Mouse (Mus musculus): ENCODE measurements at regions not wholly inside any gene's neighbourhood (a gene's known extent, or its start where the extent isn't known, plus 50 kb on each side); places are given as distances from the start of the nearest gene placed in this dataset.

GRCm38 (mm10) chr12:94795913-94796615 lies 896.0 kb upstream of the Flrt2 start:
- DNase-seq: no peak

- no peak for DNase-seq
Measured at GRCm38 (mm10) chr12:94804692-94805091, 887.3 kb upstream of the Flrt2 start.

GRCm38 (mm10) chr12:94831400-94831799 lies 860.6 kb upstream of the Flrt2 start:
- DNase-seq: no peak

- no peak for DNase-seq
Measured at GRCm38 (mm10) chr12:94862720-94863119, 829.3 kb upstream of the Flrt2 start.

- no peak for DNase-seq
Measured at GRCm38 (mm10) chr12:94910816-94911215, 781.2 kb upstream of the Flrt2 start.

GRCm38 (mm10) chr12:94943067-94943466 lies 749.0 kb upstream of the Flrt2 start:
- no peak for DNase-seq

Data from right cerebral cortex, postnatal 4 days (tissue).